Mouse (Mus musculus): ENCODE measurements around the gene Nppa. TPM values are rescaled to one million over a fixed set of nuclear protein-coding genes. Genes with fewer than 3 reads are reported as not detected.

Nppa gene
- polyA plus RNA-seq, 1 experiment = not detected

GRCm38 (mm10) chr4:148033858-148034410 lies 33.4 kb downstream of the Nppa start:
- Histone ChIP-seq H3ac (ENCODE audit: control insufficient read depth, insufficient read length) (no peak overlapping the region), H3K4me2 (ENCODE audit: low read depth) (no peak overlapping the region), H3K36me3 (ENCODE audit: control insufficient read depth, insufficient read depth) (peaks cover 4% of the 10 kb centered on the region), H3K4me3 (no peak overlapping the region), H3K79me2 (ENCODE audit: control insufficient read depth, insufficient read depth) (peaks cover 16% of the 10 kb centered on the region), H3K27me3 (ENCODE audit: control insufficient read depth, insufficient read depth, insufficient read length) (no peaks in the 10 kb centered on the region)
- TF ChIP-seq REST (IDR thresholded peaks at IDR 0.05; ENCODE audit: insufficient read depth, insufficient read length) (no peak), POLR2AphosphoS2 (IDR thresholded peaks at IDR 0.05; ENCODE audit: insufficient read length, low read depth) (no peak), USF1 (IDR thresholded peaks at IDR 0.05; ENCODE audit: low read depth) (no peak), MYOG (IDR thresholded peaks at IDR 0.05; ENCODE audit: control insufficient read depth in 1 of 3, insufficient read depth in 1 of 3, insufficient read length in 2 of 3, low read depth in 2 of 3) (no peak), POLR2A (IDR thresholded peaks at IDR 0.05; ENCODE audit: insufficient read length, low read depth) (no peak), TCF3 (IDR thresholded peaks at IDR 0.05; ENCODE audit: insufficient read length, low read depth) (no peak), MAX (IDR thresholded peaks at IDR 0.05; ENCODE audit: low read depth) (no peak), MYOD1 (IDR thresholded peaks at IDR 0.05; ENCODE audit: control insufficient read depth in 1 of 3, insufficient read length in 2 of 3, low read depth in 2 of 3) (no peak), E2F4 (IDR thresholded peaks at IDR 0.05; ENCODE audit: insufficient read depth) (no peak), SRF (IDR thresholded peaks at IDR 0.05; ENCODE audit: control insufficient read depth, insufficient read length, low read depth) (no peak), CEBPB (IDR thresholded peaks at IDR 0.05; ENCODE audit: insufficient read depth, poor library complexity, severe bottlenecking) (no peak), TCF12 (IDR thresholded peaks at IDR 0.05; ENCODE audit: insufficient read depth, poor library complexity, severe bottlenecking) (no peak)

DNA sequence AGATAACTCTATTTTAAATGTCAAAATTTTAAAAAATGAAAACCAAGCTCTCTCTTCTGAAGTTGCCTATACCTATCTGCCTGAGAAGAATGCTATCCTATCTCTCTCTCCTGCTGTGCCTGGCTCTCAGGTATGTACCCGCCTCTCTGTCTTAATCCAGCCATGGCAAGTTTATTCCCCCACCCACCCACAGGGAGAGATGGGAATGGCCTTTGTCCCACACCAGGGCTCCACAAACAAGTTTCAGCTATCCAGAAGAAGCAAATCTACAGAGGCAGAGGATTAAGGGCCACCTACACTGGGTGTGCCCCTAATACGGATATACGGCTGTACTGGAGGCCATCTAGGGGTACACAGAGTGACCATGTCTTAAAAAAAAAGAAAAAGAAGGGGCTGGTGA lies 34.9 kb downstream of the Nppa start:
- H3ac ChIP-seq (ENCODE audit: control insufficient read depth, insufficient read length) = no peak overlapping the region
- TF ChIP-seq POLR2AphosphoS2 (IDR thresholded peaks at IDR 0.05; ENCODE audit: insufficient read length, low read depth) (no peak), SRF (IDR thresholded peaks at IDR 0.05; ENCODE audit: control insufficient read depth, insufficient read length, low read depth) (no peak), REST (IDR thresholded peaks at IDR 0.05; ENCODE audit: insufficient read depth, insufficient read length) (no peak), POLR2A (IDR thresholded peaks at IDR 0.05; ENCODE audit: insufficient read length, low read depth) (no peak), MAX (IDR thresholded peaks at IDR 0.05; ENCODE audit: low read depth) (no peak), CEBPB (IDR thresholded peaks at IDR 0.05; ENCODE audit: insufficient read depth, poor library complexity, severe bottlenecking) (no peak), USF1 (IDR thresholded peaks at IDR 0.05; ENCODE audit: low read depth) (no peak), TCF3 (IDR thresholded peaks at IDR 0.05; ENCODE audit: insufficient read length, low read depth) (no peak), E2F4 (IDR thresholded peaks at IDR 0.05; ENCODE audit: insufficient read depth) (no peak), MYOG (IDR thresholded peaks at IDR 0.05; ENCODE audit: control insufficient read depth in 1 of 3, insufficient read depth in 1 of 3, insufficient read length in 2 of 3, low read depth in 2 of 3) (no peak)
- no peak overlapping the region for H3K4me2 ChIP-seq (ENCODE audit: low read depth)
- H3K79me2 ChIP-seq (ENCODE audit: control insufficient read depth, insufficient read depth) = peaks cover 28% of the 10 kb centered on the region
- no peaks in the 10 kb centered on the region for H3K36me3 ChIP-seq (ENCODE audit: control insufficient read depth, insufficient read depth)
- H3K4me3 ChIP-seq = no peak overlapping the region
- no peaks in the 10 kb centered on the region for H3K27me3 ChIP-seq (ENCODE audit: control insufficient read depth, insufficient read depth, insufficient read length)

DNA sequence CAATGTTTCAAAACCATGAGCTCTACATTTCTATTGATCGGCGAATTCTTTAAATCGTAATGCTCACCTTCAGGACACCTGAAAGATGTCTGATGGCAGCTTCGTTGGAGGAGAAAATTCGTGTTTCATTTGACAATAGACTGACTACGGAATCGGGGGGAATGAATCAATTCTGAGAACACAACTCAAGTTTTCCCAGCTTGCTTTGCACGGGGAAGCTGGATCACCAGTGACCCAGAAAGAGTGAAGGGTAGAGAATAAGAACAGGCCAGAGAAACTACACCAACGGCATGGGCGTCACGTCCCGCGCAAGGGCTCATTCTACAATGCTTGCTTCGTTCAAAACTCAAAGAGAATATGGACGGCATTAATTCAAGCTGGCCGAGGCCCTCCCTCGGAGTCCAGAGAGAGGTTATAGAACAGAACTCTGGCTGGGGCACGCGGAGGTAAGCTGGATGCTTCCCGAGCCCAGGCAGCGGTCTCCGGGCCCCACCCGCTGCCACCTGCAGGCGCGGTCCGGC lies 37.6 kb downstream of the Nppa start:
- peak overlapping the region; percentile 80 for H3K4me2 ChIP-seq (ENCODE audit: low read depth)
- TF ChIP-seq CEBPB (IDR thresholded peaks at IDR 0.05; ENCODE audit: insufficient read depth, poor library complexity, severe bottlenecking) (no peak), MYOD1 (IDR thresholded peaks at IDR 0.05; ENCODE audit: control insufficient read depth in 1 of 3, insufficient read length in 2 of 3, low read depth in 2 of 3) (peak in 1 of 3 experiments; percentile 18)
- H3ac ChIP-seq (ENCODE audit: control insufficient read depth, insufficient read length) = peak overlapping the region; percentile 71
- peak overlapping the region; percentile 88 for H3K4me3 ChIP-seq
- H3K79me2 ChIP-seq (ENCODE audit: control insufficient read depth, insufficient read depth) = peaks cover 47% of the 10 kb centered on the region
- no peaks in the 10 kb centered on the region for H3K27me3 ChIP-seq (ENCODE audit: control insufficient read depth, insufficient read depth, insufficient read length)
- H3K36me3 ChIP-seq (ENCODE audit: control insufficient read depth, insufficient read depth) = peaks cover 10% of the 10 kb centered on the region

GRCm38 (mm10) chr4:148038600-148039253 lies 38.2 kb downstream of the Nppa start, which contains the start of the genes Clcn6 and Mthfr:
Gene Clcn6 (minus strand): TSS chr4:148038821.
Gene Mthfr (plus strand): TSS chr4:148039077.
- H3K36me3 ChIP-seq (ENCODE audit: control insufficient read depth, insufficient read depth) = peaks cover 11% of the 10 kb centered on the region
- H3K4me3 ChIP-seq = peak within 1 kb of the TSS; percentile 88
- H3ac ChIP-seq (ENCODE audit: control insufficient read depth, insufficient read length) = peak within 1 kb of the TSS; percentile 71
- H3K4me2 ChIP-seq (ENCODE audit: low read depth) = peak within 1 kb of the TSS; percentile 94
- H3K79me2 ChIP-seq (ENCODE audit: control insufficient read depth, insufficient read depth) = peaks cover 47% of the 10 kb centered on the region
- no peaks in the 10 kb centered on the region for H3K27me3 ChIP-seq (ENCODE audit: control insufficient read depth, insufficient read depth, insufficient read length)
- peak; percentile 100 for TF ChIP-seq USF1 (IDR thresholded peaks at IDR 0.05; ENCODE audit: low read depth)
- peak in 1 of 3 experiments; percentile 12 for TF ChIP-seq MYOG (IDR thresholded peaks at IDR 0.05; ENCODE audit: control insufficient read depth in 1 of 3, insufficient read depth in 1 of 3, insufficient read length in 2 of 3, low read depth in 2 of 3)
- no peak for TF ChIP-seq MYOD1 (IDR thresholded peaks at IDR 0.05; ENCODE audit: control insufficient read depth in 1 of 3, insufficient read length in 2 of 3, low read depth in 2 of 3)
- no peak for TF ChIP-seq MAX (IDR thresholded peaks at IDR 0.05; ENCODE audit: low read depth)
- TF ChIP-seq CEBPB (IDR thresholded peaks at IDR 0.05; ENCODE audit: insufficient read depth, poor library complexity, severe bottlenecking) = peak; percentile 80
- TF ChIP-seq POLR2AphosphoS2 (IDR thresholded peaks at IDR 0.05; ENCODE audit: insufficient read length, low read depth) = peak; percentile 99
- no peak for TF ChIP-seq E2F4 (IDR thresholded peaks at IDR 0.05; ENCODE audit: insufficient read depth)
- TF ChIP-seq REST (IDR thresholded peaks at IDR 0.05; ENCODE audit: insufficient read depth, insufficient read length) = no peak
- no peak for TF ChIP-seq TCF3 (IDR thresholded peaks at IDR 0.05; ENCODE audit: insufficient read length, low read depth)
- no peak for TF ChIP-seq TCF12 (IDR thresholded peaks at IDR 0.05; ENCODE audit: insufficient read depth, poor library complexity, severe bottlenecking)
- TF ChIP-seq POLR2A (IDR thresholded peaks at IDR 0.05; ENCODE audit: insufficient read length, low read depth) = peak; percentile 98
- TF ChIP-seq SRF (IDR thresholded peaks at IDR 0.05; ENCODE audit: control insufficient read depth, insufficient read length, low read depth) = no peak
